Mouse (Mus musculus): ENCODE data around the gene Glipr2.

- TF ChIP-seq CTCF (IDR thresholded peaks at IDR 0.05; ENCODE audit: low read depth, low read length), result no peak
- TF ChIP-seq TAL1 (conservative IDR thresholded peaks at IDR 0.05; ENCODE audit: low read depth, low read length), result no peak
- TF ChIP-seq POLR2AphosphoS5 (IDR thresholded peaks at IDR 0.05; ENCODE audit: insufficient replicate concordance, low read depth, low read length), result no peak
Observed at GRCm38 (mm10) chr4:43983181-43983580, 26.0 kb downstream of the Glipr2 start, which contains the start of gene Ccin.
